Mouse (Mus musculus) heart, adult 2 months (tissue): Measurements from ENCODE around the gene Hapln4.

ENCODE experiments used
- CTCF ChIP-seq: fragments of 200-600 bp; IDR thresholded peaks from 2 replicates; pipeline ENCODE4 v1.8.1; 2022; ENCODE audit warnings: antibody characterized with exemption, mild to moderate bottlenecking, moderate library complexity
- EP300 ChIP-seq: fragments of 200-500 bp; IDR thresholded peaks from 2 replicates; pipeline ENCODE4 v1.6.1; 2011; ENCODE audit warnings: low read depth, low read length, control low read depth; ENCODE audit not compliant: insufficient read depth
- POLR2A ChIP-seq: fragments of 200-500 bp; IDR thresholded peaks from 2 replicates; pipeline ENCODE4 v1.6.1; 2011; ENCODE audit warnings: mild to moderate bottlenecking, low read depth, low read length, control low read depth; ENCODE audit not compliant: insufficient read depth

- TF ChIP-seq CTCF: no peak
- TF ChIP-seq POLR2A: no peak
- TF ChIP-seq EP300: no peak
Observed at GRCm38 (mm10) chr8:70114892-70115291, 31.6 kb downstream of the Hapln4 start.
